Mouse (Mus musculus): Measurements from ENCODE around the gene Ccdc113.

DNA sequence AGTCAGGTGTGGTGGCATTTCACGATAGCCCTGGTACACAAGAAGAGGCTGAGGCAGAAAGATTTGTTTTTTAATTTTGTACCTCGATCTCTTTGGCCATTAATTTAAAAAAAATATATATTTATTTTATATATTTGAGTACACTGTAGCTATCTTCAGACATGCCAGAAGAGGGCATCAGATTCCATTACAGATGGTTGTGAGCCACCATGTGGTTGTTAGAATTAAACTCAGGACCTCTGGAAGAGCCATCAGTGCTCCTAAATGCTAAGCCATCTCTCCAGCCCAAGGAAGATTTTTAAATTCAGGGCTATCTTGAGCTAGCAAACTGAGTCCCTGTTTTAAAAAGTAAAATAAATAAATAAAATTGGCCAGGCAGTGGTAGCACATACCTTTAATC, 68.3 kb downstream of the Ccdc113 start:
- TF ChIP-seq CTCF (IDR thresholded peaks at IDR 0.05; ENCODE audit: borderline replicate concordance, control insufficient read depth, extremely low read depth, insufficient read depth, low read length, poor library complexity), result no peak
- TF ChIP-seq POLR2A (IDR thresholded peaks at IDR 0.05; ENCODE audit: control insufficient read depth, extremely low read depth, insufficient read depth, low read length, poor library complexity), result no peak
